Mouse (Mus musculus): ENCODE data around the gene Gm47995.
"Not testable (repeated sequence)": the region's sequence is repeated elsewhere in the genome, so short reads cannot be mapped to it uniquely, and the experiment has no call there.

Gm47995 gene

DNA sequence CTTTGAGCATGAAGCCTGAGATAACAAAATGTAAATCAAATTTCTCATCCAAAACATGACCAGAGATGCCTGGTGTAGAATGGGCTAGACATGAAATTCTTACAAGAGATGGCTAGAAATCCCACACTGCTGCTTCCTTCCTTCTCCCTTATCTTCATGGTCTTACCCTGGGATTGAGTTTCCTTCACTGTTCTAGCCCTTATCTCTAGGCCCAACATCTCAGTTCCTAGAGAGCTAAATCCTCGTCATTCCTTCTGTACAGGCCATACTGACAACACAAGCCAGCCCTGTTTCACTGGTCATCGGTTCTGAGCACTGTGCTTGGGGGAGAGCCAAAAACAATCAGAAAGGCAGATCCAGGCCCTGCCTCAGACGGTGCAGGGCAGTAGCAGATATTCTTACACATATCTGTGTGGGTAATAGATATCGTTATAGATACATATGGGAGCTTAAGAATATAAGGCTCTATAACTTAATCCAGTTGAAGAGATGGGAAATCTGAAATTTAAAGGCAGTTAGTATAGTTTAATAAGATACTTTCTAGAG is 11.3 kb upstream of the Gm47995 start:
- DNase-seq = not testable (repeated sequence)

DNA sequence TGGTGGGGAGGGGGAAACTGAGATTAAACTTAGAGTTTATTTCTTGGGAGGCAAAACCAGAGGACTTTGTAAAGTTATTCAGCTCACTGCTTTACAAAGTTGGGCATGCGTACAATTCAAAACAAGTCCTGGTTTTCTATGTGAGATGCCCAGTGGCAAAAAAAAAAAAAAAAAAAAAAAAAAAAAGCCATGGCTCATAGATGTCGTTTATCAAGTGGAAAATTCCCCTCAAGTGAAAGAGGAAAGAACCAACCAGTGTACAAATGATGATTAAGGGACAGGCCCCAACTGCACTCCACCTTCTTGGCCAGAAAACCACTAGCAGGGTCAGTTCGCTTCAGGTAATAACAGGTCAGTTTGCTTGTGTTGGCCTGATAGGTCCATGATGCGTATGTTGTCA is 9.8 kb upstream of the Gm47995 start:
- DNase-seq = no peak

DNA sequence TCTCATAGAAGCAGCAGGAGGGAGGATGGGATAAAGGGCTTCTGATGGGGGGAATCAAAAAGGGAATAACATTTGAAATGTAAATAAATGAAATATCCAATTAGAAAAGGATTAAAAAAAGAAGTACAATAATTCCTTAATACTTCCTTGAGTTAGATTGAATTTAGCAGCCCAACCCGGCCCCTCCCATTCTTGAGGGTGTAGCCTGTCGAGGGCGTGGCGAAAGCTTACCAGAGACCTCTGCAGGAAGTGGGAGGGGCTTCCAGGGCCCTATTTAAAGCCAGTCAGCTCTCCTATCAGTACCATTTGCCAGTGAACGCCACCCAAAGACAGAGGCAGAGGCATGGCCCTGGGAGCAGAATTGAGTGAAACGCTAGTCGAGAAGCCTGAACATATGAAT is 6.2 kb upstream of the Gm47995 start, which contains the start of gene Gm8947:
Gene Gm8947, plus strand, starts transcription at position 302 of the 400 bp plus-strand sequence.
- not testable (repeated sequence) for DNase-seq

DNA sequence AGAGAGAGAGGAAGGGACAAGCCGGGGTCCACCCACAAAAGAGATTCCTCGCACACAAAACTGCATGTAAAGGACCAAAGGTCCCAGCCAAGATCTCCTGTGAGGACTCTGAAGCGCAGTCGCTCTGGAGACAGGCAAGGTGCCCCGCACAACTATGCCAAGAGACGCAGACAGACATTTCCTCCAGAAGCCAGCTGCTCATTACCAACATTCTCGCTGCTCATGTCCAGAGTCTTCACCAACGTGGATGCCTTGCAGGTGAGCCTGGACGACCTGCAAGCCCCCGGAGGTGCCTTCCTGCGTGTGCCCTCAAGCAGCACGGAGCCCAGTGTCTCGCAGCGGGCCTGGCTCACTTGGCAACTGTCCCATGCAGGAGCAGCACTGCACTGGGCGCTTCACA is 5.5 kb upstream of the Gm47995 start:
- DNase-seq = not testable (repeated sequence)

DNA sequence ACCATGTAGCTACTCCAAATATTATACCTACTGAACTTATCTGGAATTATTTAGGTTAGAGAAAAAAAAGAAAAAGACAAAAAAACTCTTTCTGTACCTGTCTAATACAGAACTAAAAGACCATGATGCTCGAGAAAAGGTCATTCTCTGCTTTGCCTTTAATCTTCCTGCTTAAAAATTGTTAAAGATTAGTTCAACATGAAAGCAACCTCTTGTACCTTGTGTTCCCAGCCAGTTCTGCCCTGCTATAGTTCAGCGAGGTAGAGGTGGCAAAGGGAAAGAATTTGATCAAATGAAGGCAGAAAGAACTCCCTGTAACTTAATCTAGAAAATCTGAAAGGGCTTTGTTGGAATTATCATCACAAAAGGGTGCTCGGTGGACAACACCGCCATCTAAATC is 2.3 kb upstream of the Gm47995 start:
- DNase-seq = peak in 1 of 2 experiments; percentile 45

DNA sequence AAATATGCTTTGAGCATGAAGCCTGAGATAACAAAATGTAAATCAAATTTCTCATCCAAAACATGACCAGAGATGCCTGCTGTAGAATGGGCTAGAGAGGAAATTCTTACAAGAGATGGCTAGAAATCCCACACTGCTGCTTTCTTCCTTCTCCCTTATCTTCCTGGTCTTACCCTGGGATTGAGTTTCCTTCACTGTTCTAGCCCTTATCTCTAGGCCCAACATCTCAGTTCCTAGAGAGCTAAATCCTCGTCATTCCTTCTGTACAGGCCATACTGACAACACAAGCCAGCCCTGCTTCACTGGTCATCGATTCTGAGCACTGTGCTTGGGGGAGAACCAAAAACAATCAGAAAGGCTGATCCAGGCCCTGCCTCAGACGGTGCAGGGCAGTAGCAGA is 1.6 kb upstream of the Gm47995 start:
- not testable (repeated sequence) for DNase-seq

DNA sequence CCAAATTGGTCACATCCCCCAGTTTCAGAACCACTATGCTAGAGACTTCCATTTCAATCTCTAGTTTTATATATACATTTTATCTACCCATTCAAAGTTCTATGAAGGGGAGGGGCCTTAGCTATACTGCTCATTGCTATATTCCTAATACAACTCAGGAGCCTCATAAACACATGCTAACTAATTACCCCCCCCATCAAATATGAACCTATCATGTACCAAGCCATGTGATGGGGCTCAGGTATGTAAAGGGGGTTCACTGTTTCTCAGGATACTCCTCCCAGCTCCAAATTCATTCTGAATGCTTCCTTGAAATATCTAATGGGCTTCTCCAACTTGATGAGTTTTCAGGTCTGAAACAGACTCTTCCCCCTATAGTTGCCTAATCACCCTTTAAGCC is 2.4 kb downstream of the Gm47995 start:
- not testable (repeated sequence) for DNase-seq

DNA sequence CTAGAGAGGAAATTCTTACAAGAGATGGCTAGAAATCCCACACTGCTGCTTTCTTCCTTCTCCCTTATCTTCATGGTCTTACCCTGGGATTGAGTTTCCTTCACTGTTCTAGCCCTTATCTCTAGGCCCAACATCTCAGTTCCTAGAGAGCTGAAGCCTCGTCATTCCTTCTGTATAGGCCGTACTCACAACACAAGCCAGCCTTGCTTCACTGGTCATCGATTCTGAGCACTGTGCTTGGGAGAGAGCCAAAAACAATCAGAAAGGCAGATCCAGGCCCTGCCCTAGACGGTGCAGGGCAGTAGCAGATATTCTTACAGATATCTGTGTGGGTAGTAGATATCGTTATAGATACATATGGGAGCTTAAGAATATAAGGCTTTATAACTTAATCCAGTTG is 4.5 kb downstream of the Gm47995 start:
- not testable (repeated sequence) for DNase-seq

DNA sequence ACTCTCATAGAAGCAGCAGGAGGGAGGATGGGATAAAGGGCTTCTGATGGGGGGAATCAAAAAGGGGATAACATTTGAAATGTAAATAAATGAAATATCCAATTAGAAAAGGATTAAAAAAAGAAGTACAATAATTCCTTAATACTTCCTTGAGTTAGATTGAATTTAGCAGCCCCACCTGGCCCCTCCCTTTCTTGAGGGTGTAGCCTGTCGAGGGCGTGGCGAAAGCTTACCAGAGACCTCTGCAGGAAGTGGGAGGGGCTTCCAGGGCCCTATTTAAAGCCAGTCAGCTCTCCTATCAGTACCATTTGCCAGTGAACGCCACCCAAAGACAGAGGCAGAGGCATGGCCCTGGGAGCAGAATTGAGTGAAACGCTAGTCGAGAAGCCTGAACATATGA is 5.6 kb downstream of the Gm47995 start, which contains the start of gene 3110040M04Rik:
Gene 3110040M04Rik, plus strand, starts transcription at position 304 of the 400 bp plus-strand sequence.
- not testable (repeated sequence) for DNase-seq

DNA sequence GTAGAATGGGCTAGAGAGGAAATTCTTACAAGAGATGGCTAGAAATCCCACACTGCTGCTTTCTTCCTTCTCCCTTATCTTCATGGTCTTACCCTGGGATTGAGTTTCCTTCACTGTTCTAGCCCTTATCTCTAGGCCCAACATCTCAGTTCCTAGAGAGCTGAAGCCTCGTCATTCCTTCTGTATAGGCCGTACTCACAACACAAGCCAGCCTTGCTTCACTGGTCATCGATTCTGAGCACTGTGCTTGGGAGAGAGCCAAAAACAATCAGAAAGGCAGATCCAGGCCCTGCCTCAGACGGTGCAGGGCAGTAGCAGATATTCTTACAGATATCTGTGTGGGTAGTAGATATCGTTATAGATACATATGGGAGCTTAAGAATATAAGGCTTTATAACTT is 10.2 kb downstream of the Gm47995 start:
- not testable (repeated sequence) for DNase-seq

DNA sequence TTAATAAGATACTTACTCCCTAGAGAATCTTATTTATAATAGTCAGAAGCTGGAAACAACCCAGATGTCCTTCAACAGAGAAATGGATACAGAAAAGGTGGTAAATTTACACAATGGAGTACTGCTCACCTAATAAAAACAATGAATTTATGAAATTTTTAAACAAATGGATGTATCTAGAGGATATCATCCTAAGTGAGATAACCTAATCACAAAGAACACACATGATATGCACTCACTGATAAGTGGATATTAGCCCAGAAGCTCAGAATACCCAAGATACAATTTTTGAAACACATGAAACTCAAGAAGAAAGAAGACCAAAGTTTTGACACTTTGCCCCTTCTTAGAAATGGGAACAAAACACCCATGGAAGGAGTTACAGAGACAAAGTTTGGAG is 10.7 kb downstream of the Gm47995 start:
- not testable (repeated sequence) for DNase-seq

DNA sequence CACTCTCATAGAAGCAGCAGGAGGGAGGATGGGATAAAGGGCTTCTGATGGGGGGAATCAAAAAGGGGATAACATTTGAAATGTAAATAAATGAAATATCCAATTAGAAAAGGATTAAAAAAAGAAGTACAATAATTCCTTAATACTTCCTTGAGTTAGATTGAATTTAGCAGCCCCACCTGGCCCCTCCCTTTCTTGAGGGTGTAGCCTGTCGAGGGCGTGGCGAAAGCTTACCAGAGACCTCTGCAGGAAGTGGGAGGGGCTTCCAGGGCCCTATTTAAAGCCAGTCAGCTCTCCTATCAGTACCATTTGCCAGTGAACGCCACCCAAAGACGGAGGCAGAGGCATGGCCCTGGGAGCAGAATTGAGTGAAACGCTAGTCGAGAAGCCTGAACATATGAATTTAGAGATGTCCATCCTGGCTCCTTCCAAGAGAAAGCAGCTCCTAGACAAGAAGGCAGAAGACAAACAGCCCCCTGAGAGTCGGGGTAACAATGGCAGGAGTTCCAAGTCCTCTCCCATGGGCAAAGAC is 11.6 kb downstream of the Gm47995 start, which contains the start of gene Gm47996:
Gene Gm47996, plus strand, starts transcription at position 308 of the 532 bp plus-strand sequence.
- DNase-seq = not testable (repeated sequence)

DNA sequence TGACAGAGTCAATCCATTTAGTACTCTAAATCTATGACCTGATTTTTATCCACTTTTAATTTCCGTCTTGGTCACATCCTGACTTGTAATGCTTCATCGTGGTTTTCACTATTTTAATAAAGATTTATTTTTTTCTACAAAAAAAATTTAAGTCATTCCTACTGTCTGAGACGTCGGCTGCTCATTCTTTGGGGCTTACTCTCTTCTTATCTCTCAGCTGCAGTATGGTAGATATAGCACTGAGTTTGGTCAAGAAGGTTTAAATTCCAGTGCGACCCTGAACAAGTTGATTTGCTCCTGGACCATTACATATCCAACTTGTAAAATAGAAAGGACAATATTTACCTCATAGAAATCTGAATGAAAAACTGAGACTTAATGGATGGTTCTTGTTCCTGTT is 13.4 kb downstream of the Gm47995 start:
- not testable (repeated sequence) for DNase-seq

DNA sequence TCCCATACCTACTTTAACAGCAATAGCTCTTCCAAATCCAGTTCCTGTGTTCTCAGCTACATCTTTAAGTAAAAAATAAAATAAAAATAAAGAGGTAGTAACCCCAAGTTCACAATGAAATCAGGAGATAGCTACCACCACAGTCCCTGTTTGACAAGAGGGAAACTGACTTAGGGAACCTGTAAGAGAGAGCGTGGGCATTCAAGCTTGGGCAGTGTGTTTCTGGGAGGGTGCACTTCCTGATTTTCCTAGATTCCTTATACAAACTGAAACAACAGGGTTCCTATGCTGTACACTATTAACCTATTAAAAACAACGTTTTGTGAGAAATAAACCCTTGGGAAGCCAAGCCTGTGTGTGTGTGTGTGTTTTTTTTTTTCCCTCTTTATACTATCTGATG is 16.6 kb downstream of the Gm47995 start:
- no peak for DNase-seq

DNA sequence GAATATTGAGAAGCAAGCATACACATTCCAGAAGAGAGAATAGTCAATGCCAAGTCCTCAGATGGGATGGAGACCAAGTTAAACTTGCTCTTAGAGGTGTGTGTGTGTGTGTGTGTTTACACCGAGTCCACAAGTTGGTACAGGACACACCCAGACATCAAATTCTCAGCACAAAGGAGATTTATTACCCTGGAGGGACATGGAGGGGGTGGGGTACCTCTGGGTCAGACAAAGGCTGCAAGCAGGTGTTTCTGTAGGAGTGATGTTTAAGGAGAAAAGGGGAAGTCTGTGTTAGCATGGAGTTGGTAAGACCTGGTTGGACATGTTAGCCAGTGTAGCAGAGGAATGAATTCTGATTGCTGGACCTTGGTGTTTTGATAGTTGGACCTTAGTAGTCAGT is 17.7 kb downstream of the Gm47995 start:
- DNase-seq = peak in 1 of 2 experiments; percentile 28

DNA sequence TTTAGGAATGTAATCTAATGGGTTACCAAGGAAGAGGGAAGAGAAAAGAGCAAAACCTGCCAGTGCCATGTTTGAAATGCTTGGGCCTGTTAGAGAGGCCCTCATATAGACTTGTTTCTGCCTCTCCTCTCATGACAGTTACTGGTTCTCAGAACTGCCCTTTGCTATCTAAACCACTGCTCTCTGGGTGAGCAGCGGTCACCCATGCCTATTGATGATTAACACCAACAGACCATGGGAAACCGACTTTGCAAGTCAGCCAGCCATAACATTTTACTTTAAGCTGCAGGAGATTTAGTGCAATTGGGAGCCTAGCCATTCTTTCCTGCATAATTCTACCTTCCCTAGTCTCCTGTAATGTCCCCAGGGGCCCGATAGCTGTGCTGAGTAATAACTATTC is 18.2 kb downstream of the Gm47995 start:
- DNase-seq = peak; percentile 61 to 82

DNA sequence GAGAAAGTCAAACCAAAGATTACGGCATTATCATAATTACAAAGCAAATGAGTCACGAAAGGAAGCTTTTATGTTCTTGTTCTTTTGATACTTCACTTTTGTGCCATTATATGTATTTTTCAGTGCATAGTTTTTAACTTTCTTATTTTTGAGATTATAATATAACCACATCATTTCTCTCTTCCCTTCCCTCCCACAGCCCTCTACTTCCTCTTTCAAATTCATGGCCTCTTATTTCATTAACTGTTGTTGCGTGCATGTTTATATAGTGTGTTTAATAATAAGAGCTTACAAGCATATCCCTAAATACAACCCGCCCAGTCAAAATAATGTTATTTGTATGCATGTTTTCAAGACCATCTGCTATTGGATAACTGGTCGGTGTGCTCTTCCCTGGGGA is 20.8 kb downstream of the Gm47995 start:
- DNase-seq = no peak

DNA sequence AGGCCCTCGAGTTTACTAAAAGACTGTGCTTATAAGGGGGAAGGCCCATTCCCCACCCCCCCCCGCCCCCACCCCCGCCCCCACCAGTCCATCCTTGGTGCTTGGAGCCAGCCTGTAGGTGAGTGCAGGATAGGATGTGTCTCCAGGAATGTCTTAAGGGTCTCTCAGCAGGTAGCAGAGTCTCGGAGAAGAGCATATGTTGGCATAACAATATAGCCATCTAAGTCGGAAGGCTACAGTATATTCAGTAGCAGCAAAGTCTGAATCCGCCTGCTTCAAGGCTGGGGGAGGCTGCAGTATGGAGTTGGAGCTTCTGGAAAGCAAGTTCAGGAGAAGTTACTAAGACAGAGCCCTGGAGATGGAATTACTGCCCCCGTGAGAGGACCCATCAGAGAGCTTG is 21.9 kb downstream of the Gm47995 start:
- no peak for DNase-seq

DNA sequence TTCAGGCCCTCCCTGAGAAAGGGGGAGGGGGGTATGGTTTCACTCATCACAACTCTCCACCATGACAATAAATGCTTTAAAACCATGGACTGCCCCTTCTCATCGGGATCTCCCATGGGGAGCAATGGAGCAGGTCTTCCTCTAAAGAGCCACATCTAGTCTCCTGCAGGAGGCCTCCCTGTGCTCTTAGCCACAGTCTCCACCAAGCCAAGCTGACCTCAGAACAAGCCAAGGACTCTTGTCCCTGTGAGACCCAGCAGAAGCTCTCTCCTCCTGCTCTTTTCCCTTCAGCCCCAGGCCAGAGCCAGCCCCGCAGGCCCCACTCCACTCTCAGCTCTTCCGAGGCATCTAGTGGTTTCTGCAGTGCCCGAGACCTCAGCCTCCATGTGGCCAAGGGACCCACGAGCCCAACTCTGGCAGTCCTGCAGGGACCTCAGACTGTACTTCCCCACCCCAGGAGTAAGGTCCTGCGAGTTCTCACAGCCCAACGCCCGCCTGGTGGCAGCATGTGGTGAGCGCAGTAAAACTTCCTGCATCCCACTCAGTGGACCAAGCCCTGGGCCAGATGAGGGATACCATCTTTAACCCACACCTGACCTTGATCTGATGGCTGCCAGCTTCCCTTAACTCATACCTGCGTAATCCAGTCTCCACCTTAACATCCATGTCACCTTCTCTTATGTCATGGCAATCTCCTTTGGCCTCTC is 24.5 kb downstream of the Gm47995 start:
- DNase-seq = no peak

DNA sequence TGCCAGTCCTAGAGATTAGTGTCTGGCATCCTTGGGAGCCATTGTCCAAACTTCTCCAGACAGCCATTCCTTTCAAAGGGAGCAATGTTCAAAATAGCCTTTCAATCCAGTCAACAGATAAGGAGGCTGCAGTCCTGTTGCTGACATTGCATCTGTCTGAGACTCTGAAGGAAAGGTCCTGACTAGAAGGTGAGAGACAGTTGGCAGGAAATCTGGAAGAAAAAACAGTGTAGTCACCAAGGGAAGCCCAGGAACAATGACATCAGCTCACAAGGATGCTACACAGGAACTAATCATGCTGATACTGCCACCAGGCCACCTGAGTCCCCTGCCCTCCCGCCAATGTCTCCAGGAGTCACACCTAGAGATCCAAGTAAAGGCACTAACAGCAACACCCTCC is 25.1 kb downstream of the Gm47995 start:
- DNase-seq = no peak

DNA sequence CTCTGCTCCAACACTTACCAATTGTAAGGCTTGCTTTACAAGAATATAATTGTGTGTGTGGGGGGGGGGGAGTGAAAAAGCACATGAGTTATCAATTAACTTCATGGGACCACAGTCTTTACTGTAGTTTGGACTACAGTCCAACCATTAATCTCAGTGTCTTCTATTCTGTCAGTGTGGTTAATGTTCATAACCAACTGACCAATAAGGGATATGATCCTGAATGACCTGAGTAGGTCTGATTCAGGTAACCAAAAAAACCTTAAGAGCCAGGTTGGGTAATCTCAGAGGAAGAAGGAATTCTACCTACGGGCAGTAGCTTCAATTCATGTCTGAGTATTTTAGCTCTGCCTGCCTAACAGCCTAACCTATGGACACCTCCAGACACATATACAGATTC is 26.3 kb downstream of the Gm47995 start:
- peak in 1 of 2 experiments; percentile 42 for DNase-seq

DNA sequence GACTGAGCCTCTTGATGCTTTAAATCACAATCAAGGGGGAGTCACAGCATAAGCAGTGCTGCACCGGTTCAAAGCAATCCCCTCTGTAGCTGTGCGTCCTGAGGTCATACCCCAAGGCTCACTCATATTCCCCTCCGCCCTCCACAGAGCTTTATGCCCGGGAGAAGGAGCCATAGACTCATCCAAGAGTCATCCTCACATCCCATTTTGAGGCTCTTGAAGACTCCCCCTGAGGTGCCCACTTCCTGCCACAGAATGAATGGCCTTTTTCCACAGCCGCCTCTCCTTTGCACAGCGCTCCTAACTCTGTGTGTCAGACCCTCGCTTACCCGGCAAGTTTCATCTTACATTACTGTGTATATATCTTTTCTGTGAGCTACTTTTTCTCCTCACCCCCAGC is 29.3 kb downstream of the Gm47995 start:
- no peak for DNase-seq

DNA sequence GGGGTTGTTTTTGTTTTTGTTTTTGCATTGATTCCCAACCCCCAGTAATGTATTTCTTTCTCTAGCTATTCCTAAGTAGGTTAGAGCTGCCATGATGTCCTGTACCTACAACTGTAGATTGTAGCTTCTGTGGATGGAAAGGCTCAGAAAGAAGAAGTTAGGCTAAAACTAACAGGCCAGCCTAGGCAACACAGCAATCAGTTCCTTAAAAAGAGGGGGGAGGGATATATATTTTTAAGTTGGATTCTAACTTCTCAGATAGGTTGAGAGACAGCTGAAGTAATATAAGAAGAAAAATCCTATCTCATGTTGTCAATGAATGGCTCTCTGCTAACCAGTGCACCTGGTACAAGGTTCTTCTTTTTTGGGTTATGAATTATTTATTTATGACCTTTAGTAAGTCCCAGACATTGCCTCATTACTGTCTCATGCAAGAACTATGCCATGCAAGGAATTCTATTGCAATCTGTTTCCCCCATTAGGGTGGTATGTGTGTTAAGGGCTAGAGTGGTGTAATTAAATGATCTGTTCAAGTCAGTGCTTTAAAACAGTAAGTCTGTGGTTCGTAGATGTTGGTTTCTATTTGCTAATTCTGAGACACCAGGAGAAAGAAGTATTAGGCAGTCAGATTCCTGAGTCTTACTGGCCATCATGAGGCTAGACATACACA is 30.2 kb downstream of the Gm47995 start:
- no peak for DNase-seq

DNA sequence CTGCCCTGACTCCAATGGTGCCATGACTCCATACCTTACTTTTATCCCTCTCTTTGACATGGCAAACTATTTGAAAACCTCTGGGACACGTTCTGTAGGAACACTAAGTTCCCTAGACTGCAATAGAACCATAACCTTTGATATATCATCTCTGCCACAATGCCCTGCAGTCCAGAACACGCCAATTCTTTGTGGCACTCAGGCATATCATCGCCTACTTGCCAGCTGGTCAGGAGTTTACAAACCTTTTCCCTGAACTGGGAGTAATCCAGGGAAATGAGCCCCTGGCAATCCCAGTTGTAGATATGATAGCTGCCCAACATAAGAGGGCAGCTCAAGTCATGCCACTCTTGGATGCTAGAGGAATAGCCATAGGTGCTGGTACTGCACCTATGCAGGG is 34.1 kb downstream of the Gm47995 start:
- DNase-seq = peak; percentile 42 to 46

Measured in kidney, postnatal 36 days (tissue).